Mouse (Mus musculus) forebrain, embryonic 13.5 days (tissue): Measurements from ENCODE around the gene Kcna3. TPM values are rescaled to one million over a fixed set of nuclear protein-coding genes. Genes with fewer than 3 reads are reported as not detected.
A peak's percentile ranks its signal among the peaks of the same experiment; 100 is the strongest.

Source experiments
- ATAC-seq: fragments of 200-750 bp; cut with Nextera tagmentation; 2 replicates; pipeline ENCODE4 v1.8.0; 2017
- H3K27ac ChIP-seq: fragments of 300-500 bp; sonication (generic); 2 replicates; pipeline ENCODE4 v1.5.1; 2015; ENCODE audit warnings: inconsistent platforms, mild to moderate bottlenecking, moderate library complexity
- H3K27me3 ChIP-seq: fragments of 300-500 bp; sonication (generic); 2 replicates; pipeline ENCODE4 v1.6.1; 2015; ENCODE audit warnings: mild to moderate bottlenecking, inconsistent platforms
- H3K36me3 ChIP-seq: fragments of 300-500 bp; sonication (generic); 2 replicates; pipeline ENCODE4 v1.6.1; 2015; ENCODE audit warnings: mild to moderate bottlenecking, inconsistent platforms; ENCODE audit not compliant: poor library complexity, severe bottlenecking
- H3K4me1 ChIP-seq: fragments of 300-500 bp; sonication (generic); 2 replicates; pipeline ENCODE4 v1.6.1; 2015; ENCODE audit warnings: inconsistent platforms
- H3K4me2 ChIP-seq: fragments of 300-500 bp; sonication (generic); 2 replicates; pipeline ENCODE4 v1.6.1; 2015; ENCODE audit warnings: inconsistent platforms, mild to moderate bottlenecking, moderate library complexity
- H3K4me3 ChIP-seq: fragments of 300-500 bp; sonication (generic); 2 replicates; pipeline ENCODE4 v1.5.1; 2015; ENCODE audit warnings: mild to moderate bottlenecking, inconsistent platforms
- H3K9ac ChIP-seq: fragments of 300-500 bp; sonication (generic); 2 replicates; pipeline ENCODE4 v1.6.1; 2015; ENCODE audit warnings: mild to moderate bottlenecking, inconsistent platforms
- H3K9me3 ChIP-seq: fragments of 300-500 bp; sonication (generic); replicated peaks from 2 replicates; pipeline ENCODE4 v1.6.1; 2016; ENCODE audit warnings: inconsistent platforms
- WGBS: fragments of 180-500 bp; shearing (Covaris S2); methylation state at CpG from one replicate; pipeline ENCODE4 v1.1.7; 2015; 5-methylcytosine and 5-hydroxymethylcytosine counted together
- polyA plus RNA-seq: library from polyadenylated mRNA; unstranded; fragments of >200 nt; fragmentation: Nextera tagmentation; extraction: Ambion mirVana; gene quantifications from 2 replicates; pipeline ENCODE4 v1.2.1, GENCODE M21; 2015

Kcna3 gene
- polyA plus RNA-seq, 1 experiment from 2014 or later, result 13.4 TPM

DNA sequence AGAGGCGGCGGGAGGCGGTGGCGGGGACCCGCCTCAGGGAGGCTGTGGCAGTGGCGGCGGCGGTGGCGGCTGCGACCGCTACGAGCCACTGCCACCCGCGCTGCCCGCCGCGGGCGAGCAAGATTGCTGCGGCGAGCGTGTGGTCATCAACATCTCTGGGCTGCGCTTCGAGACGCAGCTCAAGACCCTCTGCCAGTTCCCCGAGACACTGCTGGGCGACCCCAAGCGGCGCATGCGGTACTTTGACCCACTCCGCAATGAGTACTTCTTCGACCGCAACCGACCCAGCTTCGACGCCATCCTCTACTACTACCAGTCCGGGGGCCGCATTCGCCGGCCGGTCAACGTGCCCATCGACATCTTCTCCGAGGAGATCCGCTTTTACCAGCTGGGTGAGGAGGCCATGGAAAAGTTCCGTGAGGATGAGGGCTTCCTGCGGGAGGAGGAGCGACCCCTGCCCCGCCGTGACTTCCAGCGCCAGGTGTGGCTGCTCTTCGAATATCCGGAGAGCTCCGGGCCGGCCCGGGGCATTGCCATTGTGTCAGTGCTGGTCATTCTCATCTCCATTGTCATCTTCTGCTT, 580 bp downstream of the Kcna3 start:
- peak overlapping the region; percentile 81 for H3K4me3 ChIP-seq
- H3K9ac ChIP-seq, result peak overlapping the region; percentile 92
- WGBS, result under 1% methylated on average over 55 of the region's 55 CpGs
- H3K27me3 ChIP-seq, result no peaks in the 10 kb centered on the region
- peak; percentile 61; the same call in 1 of the 2 replicates for ATAC-seq
- peak overlapping the region; percentile 89 for H3K27ac ChIP-seq
- peak overlapping the region; percentile 68 for H3K4me2 ChIP-seq
- peaks cover 65% of the 10 kb centered on the region for H3K4me1 ChIP-seq
- H3K36me3 ChIP-seq, result no peaks in the 10 kb centered on the region
- H3K9me3 ChIP-seq, result no peaks in the 10 kb centered on the region

DNA sequence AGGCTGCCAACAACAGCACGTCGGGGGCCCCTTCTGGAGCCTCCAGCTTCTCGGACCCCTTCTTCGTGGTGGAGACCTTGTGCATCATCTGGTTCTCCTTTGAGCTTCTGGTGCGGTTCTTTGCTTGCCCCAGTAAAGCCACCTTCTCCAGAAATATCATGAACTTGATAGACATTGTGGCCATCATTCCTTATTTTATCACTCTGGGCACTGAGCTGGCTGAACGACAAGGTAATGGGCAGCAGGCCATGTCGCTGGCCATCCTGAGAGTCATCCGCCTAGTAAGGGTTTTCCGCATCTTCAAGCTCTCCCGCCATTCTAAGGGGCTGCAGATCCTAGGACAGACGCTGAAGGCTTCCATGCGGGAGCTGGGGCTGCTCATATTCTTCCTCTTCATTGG, 1.1 kb downstream of the Kcna3 start:
- H3K36me3 ChIP-seq, result no peaks in the 10 kb centered on the region
- peak overlapping the region; percentile 81 for H3K4me3 ChIP-seq
- H3K4me1 ChIP-seq, result peaks cover 70% of the 10 kb centered on the region
- no peaks in the 10 kb centered on the region for H3K27me3 ChIP-seq
- H3K9me3 ChIP-seq, result no peaks in the 10 kb centered on the region
- H3K4me2 ChIP-seq, result peak overlapping the region; percentile 68
- H3K27ac ChIP-seq, result peak overlapping the region; percentile 89
- no peak for ATAC-seq
- 52% methylated on average over 12 of the region's 12 CpGs for WGBS
- H3K9ac ChIP-seq, result peak overlapping the region; percentile 92

DNA sequence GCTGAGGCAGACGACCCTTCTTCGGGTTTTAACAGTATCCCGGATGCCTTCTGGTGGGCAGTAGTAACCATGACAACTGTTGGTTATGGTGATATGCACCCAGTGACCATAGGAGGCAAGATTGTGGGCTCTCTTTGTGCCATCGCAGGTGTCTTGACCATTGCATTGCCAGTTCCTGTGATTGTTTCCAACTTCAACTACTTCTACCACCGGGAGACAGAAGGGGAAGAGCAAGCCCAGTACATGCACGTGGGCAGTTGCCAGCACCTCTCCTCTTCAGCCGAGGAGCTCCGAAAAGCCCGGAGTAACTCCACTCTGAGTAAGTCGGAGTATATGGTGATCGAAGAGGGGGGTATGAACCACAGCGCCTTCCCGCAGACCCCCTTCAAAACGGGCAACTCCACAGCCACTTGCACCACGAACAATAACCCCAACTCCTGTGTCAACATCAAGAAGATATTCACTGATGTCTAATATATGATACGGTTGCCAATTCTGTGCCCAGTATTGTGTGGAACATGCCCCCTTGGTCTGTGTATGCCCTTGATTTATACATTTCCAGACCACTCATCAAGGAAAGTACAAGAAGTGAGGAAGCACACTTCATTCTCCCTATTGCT, 1.7 kb downstream of the Kcna3 start:
- peak overlapping the region; percentile 92 for H3K9ac ChIP-seq
- no peak for ATAC-seq
- H3K9me3 ChIP-seq, result no peaks in the 10 kb centered on the region
- 73% methylated on average over 16 of the region's 16 CpGs for WGBS
- peak overlapping the region; percentile 81 for H3K4me3 ChIP-seq
- peaks cover 74% of the 10 kb centered on the region for H3K4me1 ChIP-seq
- H3K27me3 ChIP-seq, result no peaks in the 10 kb centered on the region
- peak overlapping the region; percentile 21; the same call in 1 of the 2 replicates for H3K27ac ChIP-seq
- H3K4me2 ChIP-seq, result peak overlapping the region; percentile 68
- H3K36me3 ChIP-seq, result no peaks in the 10 kb centered on the region

DNA sequence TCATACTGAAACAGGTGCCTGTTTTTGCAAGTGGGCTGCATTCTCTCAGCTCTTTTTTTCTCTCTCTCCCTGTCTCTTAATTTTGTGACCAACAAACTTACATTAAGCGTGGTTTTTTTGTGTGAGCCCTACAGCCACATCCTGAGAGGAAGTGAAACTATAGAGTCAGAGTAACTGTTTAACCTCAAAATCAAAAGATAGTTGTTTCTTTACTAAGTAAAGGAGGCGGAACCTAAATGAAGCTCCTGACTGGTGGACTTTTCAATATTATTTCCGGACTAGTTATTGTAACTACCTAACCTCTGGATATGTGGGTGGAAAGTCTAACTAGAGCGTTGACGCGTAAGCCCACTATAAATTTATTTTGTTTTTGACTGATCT, 2.2 kb downstream of the Kcna3 start:
- 81% methylated on average over 6 of the region's 6 CpGs for WGBS
- H3K4me3 ChIP-seq, result peak overlapping the region; percentile 81
- no peaks in the 10 kb centered on the region for H3K27me3 ChIP-seq
- peaks cover 79% of the 10 kb centered on the region for H3K4me1 ChIP-seq
- H3K4me2 ChIP-seq, result peak overlapping the region; percentile 68
- peak overlapping the region; percentile 43; the same call in 1 of the 2 replicates for H3K9ac ChIP-seq
- no peaks in the 10 kb centered on the region for H3K9me3 ChIP-seq
- H3K36me3 ChIP-seq, result peaks cover 4% of the 10 kb centered on the region; the same call in 1 of the 2 replicates
- ATAC-seq, result no peak
- H3K27ac ChIP-seq, result no peak overlapping the region

DNA sequence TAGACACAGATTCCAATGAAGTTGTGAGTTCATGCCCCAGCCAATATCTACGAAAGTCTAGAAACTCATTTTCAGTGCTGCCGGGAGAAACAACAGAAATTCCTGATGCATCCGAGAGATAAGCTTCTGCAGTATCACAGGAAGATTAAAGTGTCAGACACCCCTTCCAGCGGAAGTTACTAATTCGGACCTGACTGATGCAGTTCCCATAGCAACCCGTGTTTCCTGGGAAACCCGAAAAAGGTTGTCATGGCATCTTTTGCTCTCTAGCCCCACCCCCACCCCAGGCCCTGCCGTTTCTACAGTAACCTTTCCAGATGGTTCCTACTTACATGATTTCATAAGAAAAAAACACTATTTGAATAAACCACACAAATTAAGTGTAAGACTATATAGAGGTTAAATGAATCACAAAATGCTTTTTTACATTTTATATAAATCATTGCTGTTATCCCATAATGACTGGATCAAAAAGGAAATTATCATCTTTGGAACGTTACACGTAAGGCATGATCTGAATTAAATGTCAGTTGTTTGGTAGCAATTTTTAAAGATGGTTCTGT, 2.8 kb downstream of the Kcna3 start:
- no peak overlapping the region; the same call in 1 of the 2 replicates for H3K27ac ChIP-seq
- H3K9ac ChIP-seq, result peak overlapping the region; percentile 62
- 0 out of 2 replicates have a peak, but pooled peaks have one; percentile 16 for ATAC-seq
- no peaks in the 10 kb centered on the region for H3K27me3 ChIP-seq
- H3K4me3 ChIP-seq, result peak overlapping the region; percentile 81
- no peaks in the 10 kb centered on the region for H3K9me3 ChIP-seq
- peaks cover 10% of the 10 kb centered on the region; the same call in 1 of the 2 replicates for H3K36me3 ChIP-seq
- H3K4me2 ChIP-seq, result peak overlapping the region; percentile 68
- peaks cover 77% of the 10 kb centered on the region for H3K4me1 ChIP-seq
- WGBS, result 29% methylated on average over 10 of the region's 10 CpGs

DNA sequence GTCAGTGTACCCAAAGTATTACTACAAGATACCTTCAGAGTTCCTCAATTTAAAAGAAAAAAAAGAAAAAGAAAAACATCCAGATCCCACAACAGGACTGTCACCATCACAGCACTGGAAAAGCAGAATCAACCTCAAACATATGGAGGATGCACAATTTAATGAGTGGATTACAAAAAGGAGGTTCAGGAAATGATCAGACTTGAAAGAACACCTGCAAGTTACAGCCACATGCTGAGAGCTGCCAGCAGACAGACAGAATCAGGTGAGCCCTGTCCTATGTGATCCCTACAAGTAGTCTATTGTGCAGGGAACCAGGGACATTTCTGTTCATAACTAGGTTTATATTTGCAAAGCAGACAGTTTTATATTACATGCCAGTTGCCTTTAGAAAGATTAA, 3.3 kb downstream of the Kcna3 start:
- H3K9ac ChIP-seq, result peak overlapping the region; percentile 62
- peaks cover 10% of the 10 kb centered on the region; the same call in 1 of the 2 replicates for H3K36me3 ChIP-seq
- no peaks in the 10 kb centered on the region for H3K27me3 ChIP-seq
- H3K27ac ChIP-seq, result peak overlapping the region; percentile 31
- peak overlapping the region; percentile 81 for H3K4me3 ChIP-seq
- no peak for ATAC-seq
- H3K4me1 ChIP-seq, result peaks cover 72% of the 10 kb centered on the region
- peak overlapping the region; percentile 68 for H3K4me2 ChIP-seq
- H3K9me3 ChIP-seq, result no peaks in the 10 kb centered on the region

DNA sequence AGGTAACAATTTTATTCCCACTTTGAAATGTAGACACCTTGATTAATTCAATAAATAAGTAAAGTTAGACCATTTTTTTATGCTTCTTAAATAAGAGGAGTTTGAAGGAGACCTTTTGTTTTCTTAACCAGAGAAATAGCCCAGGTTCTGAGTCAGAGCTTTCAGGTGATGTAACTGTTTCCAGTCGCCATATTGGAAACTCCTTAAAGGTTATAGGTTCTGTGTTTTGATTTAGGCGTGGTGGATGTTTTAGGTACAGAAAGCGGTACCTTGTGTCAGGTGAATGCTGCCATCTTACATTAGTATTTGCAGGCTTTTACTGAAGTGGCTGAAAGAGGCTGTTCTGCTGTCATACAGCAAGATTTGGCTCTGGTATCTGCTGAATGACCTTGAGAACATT, 4.4 kb downstream of the Kcna3 start:
- Histone ChIP-seq H3K36me3 (peaks cover 10% of the 10 kb centered on the region; the same call in 1 of the 2 replicates), H3K27me3 (no peaks in the 10 kb centered on the region), H3K4me2 (peak overlapping the region; percentile 69), H3K4me1 (peaks cover 61% of the 10 kb centered on the region), H3K9ac (peak overlapping the region; percentile 45; the same call in 1 of the 2 replicates), H3K4me3 (peak overlapping the region; percentile 81), H3K9me3 (no peaks in the 10 kb centered on the region), H3K27ac (no peak overlapping the region)
- WGBS, result 77% methylated on average over 3 of the region's 3 CpGs
- no peak for ATAC-seq

DNA sequence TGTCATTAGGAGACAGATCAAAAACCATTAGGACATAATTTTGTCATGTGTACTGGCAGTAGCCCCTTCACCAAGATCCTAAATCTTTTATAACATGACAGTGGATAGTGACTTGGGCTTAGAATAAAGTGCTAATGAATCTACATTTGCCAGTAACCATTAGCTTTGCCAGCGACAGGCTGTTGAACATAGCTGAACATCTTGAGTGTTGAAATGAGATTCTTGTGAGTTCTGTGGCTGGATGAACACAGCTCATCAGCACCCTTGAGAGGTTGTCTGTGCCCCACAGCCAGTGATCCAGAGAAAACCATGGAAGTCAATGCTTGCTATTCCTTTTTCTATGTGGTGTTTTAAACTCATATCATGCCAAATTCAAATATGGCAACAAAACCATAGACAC, 5.7 kb downstream of the Kcna3 start:
- peak; percentile 46; the same call in 1 of the 2 replicates for ATAC-seq
- peaks cover 60% of the 10 kb centered on the region for H3K4me1 ChIP-seq

DNA sequence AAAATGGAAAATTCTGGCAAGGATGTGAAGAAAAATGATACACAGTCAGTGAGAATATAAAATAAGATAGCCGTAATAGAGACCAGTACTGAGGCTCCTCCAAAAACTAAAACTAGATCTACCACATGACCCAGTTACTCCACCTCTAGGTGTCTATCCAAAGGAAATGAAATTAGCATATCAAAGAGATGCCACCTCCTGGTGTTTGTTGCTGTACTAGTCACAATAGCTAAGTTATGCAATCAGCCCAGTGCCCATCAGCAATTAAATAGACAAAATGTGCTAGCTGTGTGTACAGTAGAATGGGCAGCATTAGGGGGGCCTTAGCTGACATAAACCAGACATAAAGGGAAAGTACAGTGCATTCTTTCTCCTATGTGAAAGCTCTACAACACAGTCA, 25.5 kb downstream of the Kcna3 start:
- Histone ChIP-seq H3K27me3 (no peaks in the 10 kb centered on the region), H3K4me2 (no peak overlapping the region), H3K9me3 (no peaks in the 10 kb centered on the region), H3K4me3 (no peak overlapping the region), H3K4me1 (peaks cover 19% of the 10 kb centered on the region), H3K9ac (no peak overlapping the region), H3K27ac (no peak overlapping the region), H3K36me3 (no peaks in the 10 kb centered on the region)
- ATAC-seq, result no peak
- 85% methylated on average over 1 of the region's 1 CpGs for WGBS

More for the DNA sequence above, 5.7 kb downstream of the Kcna3 start:
- Histone ChIP-seq H3K36me3 (peaks cover 10% of the 10 kb centered on the region; the same call in 1 of the 2 replicates), H3K27me3 (no peaks in the 10 kb centered on the region), H3K27ac (no peak overlapping the region), H3K9me3 (no peaks in the 10 kb centered on the region), H3K4me3 (peak overlapping the region; percentile 30), H3K9ac (no peak overlapping the region), H3K4me2 (peak overlapping the region; percentile 56)
- WGBS, result 74% methylated on average over 1 of the region's 1 CpGs

DNA sequence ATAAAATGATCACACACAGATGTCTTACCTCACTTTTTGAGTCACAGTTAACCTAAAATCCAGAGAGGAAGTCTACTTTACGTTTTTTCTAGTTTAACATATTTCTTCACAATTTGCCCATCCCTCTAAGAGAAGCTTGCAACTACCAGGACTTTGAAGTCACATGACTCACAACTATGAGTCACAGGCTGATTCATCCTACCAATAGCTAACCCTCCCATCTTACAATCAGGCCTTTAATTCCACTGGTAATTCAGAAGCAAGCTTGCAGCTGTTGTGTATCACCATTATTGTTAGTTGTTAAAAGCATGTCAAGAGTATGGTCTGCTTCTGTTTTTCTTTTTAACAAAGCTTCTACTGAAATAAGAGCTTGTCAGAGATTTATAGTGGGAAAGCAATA, 26.8 kb downstream of the Kcna3 start:
- H3K4me3 ChIP-seq, result no peak overlapping the region
- H3K4me2 ChIP-seq, result no peak overlapping the region
- no peaks in the 10 kb centered on the region for H3K27me3 ChIP-seq
- no peaks in the 10 kb centered on the region for H3K36me3 ChIP-seq
- ATAC-seq, result no peak
- no peaks in the 10 kb centered on the region for H3K9me3 ChIP-seq
- peaks cover 25% of the 10 kb centered on the region for H3K4me1 ChIP-seq
- no peak overlapping the region for H3K27ac ChIP-seq
- H3K9ac ChIP-seq, result no peak overlapping the region
- WGBS, result 81% methylated on average over 1 of the region's 1 CpGs

DNA sequence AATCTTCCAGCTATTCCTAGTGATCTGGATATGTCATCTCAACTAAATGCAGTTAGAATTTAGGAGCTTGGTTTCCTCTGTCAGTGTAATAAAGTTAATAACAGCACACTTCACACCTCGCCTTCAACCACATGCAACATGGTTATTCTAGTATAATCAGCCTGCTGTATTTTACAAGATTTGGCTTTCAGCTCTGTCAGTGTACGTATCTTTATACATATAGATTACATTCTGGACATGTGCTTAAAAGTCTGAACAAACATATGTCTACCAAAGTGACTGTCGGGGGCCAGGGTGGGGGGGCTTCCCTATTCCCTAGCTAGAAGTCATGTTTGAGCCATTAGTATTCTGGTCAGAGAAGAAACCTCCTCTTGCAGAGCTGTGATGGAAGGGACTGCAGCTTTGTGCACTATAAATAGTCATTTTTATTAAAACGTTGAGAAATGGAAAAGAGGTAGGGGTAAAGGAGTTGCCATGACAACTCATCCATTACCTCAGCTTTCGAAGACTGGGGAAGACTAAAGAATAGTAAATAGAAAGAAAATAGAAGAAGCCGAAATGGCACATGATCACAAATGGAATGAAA, 29.6 kb downstream of the Kcna3 start:
- Histone ChIP-seq H3K27me3 (no peaks in the 10 kb centered on the region), H3K4me3 (no peak overlapping the region), H3K4me2 (0 out of 2 replicates have a peak overlapping the region, but pooled peaks have one; percentile 5), H3K9me3 (no peaks in the 10 kb centered on the region), H3K36me3 (no peaks in the 10 kb centered on the region), H3K27ac (peak overlapping the region; percentile 89), H3K4me1 (peaks cover 25% of the 10 kb centered on the region), H3K9ac (no peak overlapping the region)
- ATAC-seq, result peak; percentile 87
- WGBS, result 41% methylated on average over 6 of the region's 6 CpGs
